Mouse (Mus musculus): ENCODE results near the gene Lmo7.
A peak's percentile ranks its signal among the peaks of the same experiment; 100 is the strongest.

Gene Lmo7

GRCm38 (mm10) chr14:101878346-101879049 lies 148.7 kb downstream of the Lmo7 start:
- peak; percentile 23 for DNase-seq (ENCODE audit: low read depth)

GRCm38 (mm10) chr14:101879050-101879694 lies 149.4 kb downstream of the Lmo7 start:
- peak; percentile 50 for DNase-seq (ENCODE audit: low read depth)

- DNase-seq (ENCODE audit: low read depth) = no peak
Observed at GRCm38 (mm10) chr14:101882966-101883365, 153.2 kb downstream of the Lmo7 start.

GRCm38 (mm10) chr14:101883787-101884186 lies 154.0 kb downstream of the Lmo7 start:
- no peak for DNase-seq (ENCODE audit: low read depth)

GRCm38 (mm10) chr14:101886320-101886719 lies 156.6 kb downstream of the Lmo7 start:
- no peak for DNase-seq (ENCODE audit: low read depth)

GRCm38 (mm10) chr14:101891903-101892448 lies 162.2 kb downstream of the Lmo7 start:
- DNase-seq (ENCODE audit: low read depth) = no peak

- DNase-seq (ENCODE audit: low read depth) = no peak
Observed at GRCm38 (mm10) chr14:101892496-101892895, 162.7 kb downstream of the Lmo7 start.

- no peak for DNase-seq (ENCODE audit: low read depth)
Observed at GRCm38 (mm10) chr14:101893215-101893614, 163.5 kb downstream of the Lmo7 start.

GRCm38 (mm10) chr14:101898250-101898649 lies 168.5 kb downstream of the Lmo7 start:
- DNase-seq (ENCODE audit: low read depth) = no peak

- DNase-seq (ENCODE audit: low read depth) = no peak
Observed at GRCm38 (mm10) chr14:101901496-101901895, 171.7 kb downstream of the Lmo7 start.

- no peak for DNase-seq (ENCODE audit: low read depth)
Observed at GRCm38 (mm10) chr14:101901976-101902375, 172.2 kb downstream of the Lmo7 start.

GRCm38 (mm10) chr14:101903722-101904121 lies 174.0 kb downstream of the Lmo7 start:
- DNase-seq (ENCODE audit: low read depth) = no peak

- no peak for DNase-seq (ENCODE audit: low read depth)
Observed at GRCm38 (mm10) chr14:101911983-101912382, 182.2 kb downstream of the Lmo7 start.

GRCm38 (mm10) chr14:101912392-101912791 lies 182.6 kb downstream of the Lmo7 start:
- no peak for DNase-seq (ENCODE audit: low read depth)

GRCm38 (mm10) chr14:101914321-101914720 lies 184.6 kb downstream of the Lmo7 start:
- no peak for DNase-seq (ENCODE audit: low read depth)

GRCm38 (mm10) chr14:101915867-101916266 lies 186.1 kb downstream of the Lmo7 start:
- DNase-seq (ENCODE audit: low read depth) = no peak

- no peak for DNase-seq (ENCODE audit: low read depth)
Observed at GRCm38 (mm10) chr14:101918471-101918870, 188.7 kb downstream of the Lmo7 start.

- DNase-seq (ENCODE audit: low read depth) = no peak
Observed at GRCm38 (mm10) chr14:101927646-101928244, 198.0 kb downstream of the Lmo7 start.

GRCm38 (mm10) chr14:101930576-101931447 lies 201.1 kb downstream of the Lmo7 start:
- peak; percentile 55 for DNase-seq (ENCODE audit: low read depth)

GRCm38 (mm10) chr14:101931448-101931750 lies 201.6 kb downstream of the Lmo7 start:
- no peak for DNase-seq (ENCODE audit: low read depth)

- DNase-seq (ENCODE audit: low read depth) = no peak
Observed at GRCm38 (mm10) chr14:101933551-101933950, 203.8 kb downstream of the Lmo7 start.

- peak; percentile 87 for DNase-seq (ENCODE audit: low read depth)
Observed at GRCm38 (mm10) chr14:101942971-101943370, 213.2 kb downstream of the Lmo7 start.
